Mouse (Mus musculus): ENCODE data around the gene Pstk.
"Not testable (repeated sequence)": the region's sequence is repeated elsewhere in the genome, so short reads cannot be mapped to it uniquely, and the experiment has no call there.

The Pstk gene

GRCm38 (mm10) chr7:131370648-131371469 is at the start of gene Pstk:
Gene Pstk, plus strand, starts transcription at chr7:131371141.
- DNase-seq (ENCODE audit: extremely low read depth, insufficient read length, low spot score), result peak; percentile 95

- no peak for DNase-seq (ENCODE audit: extremely low read depth, insufficient read length, low spot score)
Observed at GRCm38 (mm10) chr7:131322192-131322591, 48.7 kb upstream of the Pstk start, which contains the start of gene Cuzd1. Gene Cuzd1, minus strand, starts transcription at chr7:131322292.

DNA sequence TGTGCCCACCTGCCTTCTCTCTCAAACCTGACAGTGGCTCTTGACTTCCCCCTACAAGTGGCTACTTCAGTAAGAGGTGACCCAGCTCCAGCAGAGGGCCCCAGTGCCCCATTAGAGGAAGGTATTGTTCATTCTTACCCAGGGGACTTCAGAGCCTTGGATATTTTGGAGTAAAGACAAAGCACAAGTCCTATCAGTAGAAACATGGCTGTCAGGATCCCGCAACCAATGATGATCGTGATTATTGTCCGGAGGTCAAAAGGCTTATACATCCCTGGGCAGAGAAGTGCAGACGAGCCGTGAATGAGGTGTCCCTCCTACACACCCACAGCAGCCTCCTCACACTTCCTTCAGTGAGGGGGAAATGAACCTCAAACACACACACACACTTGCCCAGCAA is 43.9 kb upstream of the Pstk start:
- no peak for DNase-seq (ENCODE audit: extremely low read depth, insufficient read length, low spot score)

- no peak for DNase-seq (ENCODE audit: extremely low read depth, insufficient read length, low spot score)
Observed at GRCm38 (mm10) chr7:131329416-131329815, 41.5 kb upstream of the Pstk start, which contains the start of gene Fam24b. Gene Fam24b, minus strand, starts transcription at chr7:131329516.

DNA sequence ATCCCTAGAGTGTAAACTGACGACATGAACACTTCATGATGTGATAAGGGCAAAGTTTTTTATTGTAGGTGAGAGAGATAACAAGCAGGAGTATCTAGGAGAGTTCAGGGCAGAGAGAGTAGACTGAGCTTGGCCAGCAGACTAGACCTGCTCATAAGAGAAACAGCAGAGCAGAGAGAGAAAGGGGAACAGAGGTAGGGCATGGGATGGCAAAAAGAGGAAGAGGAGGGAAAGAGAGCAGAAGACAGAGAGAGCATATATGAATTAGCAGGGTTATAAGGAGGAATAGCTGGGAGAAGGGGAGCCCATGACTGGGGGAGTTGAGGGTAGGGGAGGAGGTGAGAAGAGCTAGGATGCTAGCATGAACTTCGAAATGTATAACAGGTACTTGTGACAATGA is 39.3 kb upstream of the Pstk start:
- no peak for DNase-seq (ENCODE audit: extremely low read depth, insufficient read length, low spot score)

DNA sequence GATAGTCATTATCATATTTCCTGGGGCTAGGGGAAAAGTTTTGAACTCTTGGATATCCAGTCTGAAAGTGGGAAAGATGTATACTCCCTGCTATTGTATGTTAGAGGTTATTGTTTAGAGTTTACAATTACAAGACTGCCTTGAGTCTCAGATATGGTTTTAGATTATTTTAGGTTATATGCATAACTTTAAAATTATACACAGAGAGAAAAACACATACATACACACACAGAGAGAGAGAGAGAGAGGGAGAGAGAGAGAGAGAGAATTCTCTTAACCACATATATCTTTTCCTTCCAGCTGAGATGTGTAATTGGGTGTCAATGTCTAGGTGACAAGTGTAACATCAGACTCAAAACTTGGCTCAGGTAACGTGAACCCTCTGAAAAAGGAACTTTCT is 37.4 kb upstream of the Pstk start, which contains the start of gene Fam24a:
Gene Fam24a (plus strand): TSS at position 301 of the 400 bp plus-strand sequence.
- DNase-seq (ENCODE audit: extremely low read depth, insufficient read length, low spot score), result no peak

- no peak for DNase-seq (ENCODE audit: extremely low read depth, insufficient read length, low spot score)
Observed at GRCm38 (mm10) chr7:131337502-131338068, 33.4 kb upstream of the Pstk start.

GRCm38 (mm10) chr7:131345856-131346541 is 24.9 kb upstream of the Pstk start:
- DNase-seq (ENCODE audit: extremely low read depth, insufficient read length, low spot score), result no peak

DNA sequence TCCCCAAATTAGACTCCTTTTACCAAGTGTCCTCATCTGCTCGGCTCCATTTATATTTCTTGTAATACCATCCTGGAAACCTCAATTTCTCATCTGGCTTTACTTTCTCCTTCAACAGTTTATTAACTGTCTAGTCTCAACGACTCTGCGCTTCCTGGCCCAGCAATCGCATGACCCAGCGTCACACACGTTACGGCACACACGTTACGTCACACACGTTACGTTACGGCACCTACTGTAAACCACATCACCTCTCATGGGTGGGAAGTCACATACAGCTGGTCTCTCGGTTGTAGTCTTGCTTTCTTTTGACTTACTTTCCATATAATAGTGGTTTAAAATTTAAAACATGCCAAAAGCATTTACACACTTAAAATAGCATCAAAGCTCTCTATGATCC is 14.8 kb upstream of the Pstk start:
- no peak for DNase-seq (ENCODE audit: extremely low read depth, insufficient read length, low spot score)

GRCm38 (mm10) chr7:131362269-131362614 is 8.7 kb upstream of the Pstk start:
- DNase-seq (ENCODE audit: extremely low read depth, insufficient read length, low spot score), result no peak

GRCm38 (mm10) chr7:131362615-131363300 is 8.2 kb upstream of the Pstk start, which contains the start of gene 2310057M21Rik:
Gene 2310057M21Rik, minus strand, starts transcription at chr7:131362759.
- peak; percentile 93 for DNase-seq (ENCODE audit: extremely low read depth, insufficient read length, low spot score)

DNA sequence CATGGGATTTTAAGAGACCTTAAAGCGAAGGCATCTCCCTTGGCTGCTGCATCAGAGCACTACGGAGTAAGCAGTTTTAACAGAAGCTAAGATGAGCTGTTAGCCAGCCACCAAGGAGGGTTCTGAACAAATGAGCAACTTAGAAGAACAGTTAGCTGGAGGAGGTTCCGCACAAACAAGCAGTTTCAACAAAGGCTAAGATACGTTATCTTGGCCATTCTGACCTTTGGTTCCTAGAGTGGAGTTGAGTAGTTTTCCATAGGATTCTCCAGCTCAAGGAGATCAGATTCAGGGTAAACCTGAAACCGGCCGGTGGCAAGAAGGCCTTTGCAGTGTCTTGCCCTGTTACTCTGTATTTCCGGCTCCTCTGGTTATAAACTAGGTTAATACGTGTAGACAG is 6.8 kb upstream of the Pstk start:
- no peak for DNase-seq (ENCODE audit: extremely low read depth, insufficient read length, low spot score)

- no peak for DNase-seq (ENCODE audit: extremely low read depth, insufficient read length, low spot score)
Observed at GRCm38 (mm10) chr7:131371470-131371860, 524 bp downstream of the Pstk start.

GRCm38 (mm10) chr7:131371880-131372651 is 1.1 kb downstream of the Pstk start:
- DNase-seq (ENCODE audit: extremely low read depth, insufficient read length, low spot score), result no peak

DNA sequence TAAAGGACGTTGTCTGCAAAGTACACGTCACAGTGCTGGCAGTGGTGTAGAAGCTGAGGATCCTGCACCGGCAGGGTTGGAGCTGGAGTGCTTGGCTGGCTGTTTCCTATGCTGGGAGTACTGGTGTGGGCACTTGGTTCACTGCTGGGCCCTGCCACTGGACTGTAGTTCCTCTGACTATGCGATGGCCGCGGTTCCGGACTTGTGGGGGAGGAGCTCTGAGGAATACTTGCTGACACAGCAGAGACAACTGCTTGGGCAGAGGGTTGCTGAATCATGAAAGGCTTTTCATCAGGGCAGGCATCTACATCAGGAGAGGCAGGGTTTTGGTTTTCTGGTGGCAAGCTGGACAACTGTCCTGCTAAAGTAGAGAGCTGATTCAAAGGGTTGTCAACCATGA is 20.8 kb downstream of the Pstk start:
- not testable (repeated sequence) for DNase-seq (ENCODE audit: extremely low read depth, insufficient read length, low spot score)

DNA sequence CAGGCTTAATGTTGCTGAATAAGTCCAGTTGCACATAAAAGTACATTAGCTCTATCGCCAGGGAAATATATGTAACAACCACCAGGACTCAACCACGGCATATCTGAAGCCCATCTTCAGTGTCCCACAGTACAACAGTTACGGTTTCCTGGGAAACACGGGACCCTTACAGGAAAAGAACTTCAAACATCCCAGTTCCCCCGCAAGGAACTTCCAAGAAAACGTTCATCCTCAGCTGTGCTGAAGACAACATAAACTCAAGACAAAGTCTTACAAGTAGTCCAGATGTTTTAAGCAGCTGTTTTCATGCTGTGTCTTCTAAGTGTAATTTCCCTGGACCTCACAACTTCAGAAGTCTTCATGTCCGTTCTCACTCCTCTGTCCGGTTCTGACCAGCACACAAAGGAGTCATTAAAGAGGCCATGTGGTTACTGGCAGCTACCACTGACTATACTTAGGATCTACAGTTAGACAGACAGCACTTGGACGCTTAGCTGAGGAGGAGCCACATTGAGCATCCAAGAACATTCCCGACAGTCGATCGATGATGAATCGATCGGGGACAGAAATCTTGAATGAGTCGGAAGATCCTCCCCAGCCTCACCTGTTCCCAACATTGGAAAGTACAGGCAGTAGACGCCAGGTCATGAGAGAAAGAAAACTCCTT is 38.5 kb downstream of the Pstk start:
- peak; percentile 9 for DNase-seq (ENCODE audit: extremely low read depth, insufficient read length, low spot score)

DNA sequence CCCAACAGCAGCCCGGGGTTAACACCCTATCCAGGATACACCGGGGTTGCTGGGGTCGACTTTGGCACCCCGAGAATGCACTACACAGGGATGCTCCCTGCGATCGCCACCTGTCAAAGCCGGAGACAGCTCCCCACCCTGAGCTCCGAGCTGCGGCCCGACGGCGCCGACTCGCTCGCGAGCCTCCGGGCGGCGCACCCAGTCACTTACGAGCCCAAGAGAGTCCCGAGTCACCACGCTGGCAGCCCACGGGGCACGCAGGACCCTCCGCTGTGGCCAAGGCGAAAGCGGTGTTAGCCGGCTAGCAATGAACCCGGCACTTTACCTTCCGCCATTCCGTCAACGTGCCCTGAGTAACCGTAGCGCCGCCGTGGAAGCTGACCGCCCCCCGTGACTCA is 39.0 kb downstream of the Pstk start:
- DNase-seq (ENCODE audit: extremely low read depth, insufficient read length, low spot score), result no peak

- peak; percentile 97 for DNase-seq (ENCODE audit: extremely low read depth, insufficient read length, low spot score)
Observed at GRCm38 (mm10) chr7:131410416-131411058, 39.6 kb downstream of the Pstk start, which contains the start of the genes Ikzf5 and Acadsb. Gene Ikzf5, minus strand, starts transcription at chr7:131410521. Gene Acadsb, plus strand, starts transcription at chr7:131410601.

Measured in 3134 (cell line).